Mouse (Mus musculus): ENCODE data around the gene Gm10972.

- no peak for TF ChIP-seq CTCF (IDR thresholded peaks at IDR 0.05; ENCODE audit: control insufficient read depth, insufficient read depth, insufficient replicate concordance, low read depth, low read length)
- no peak for TF ChIP-seq POLR2A (IDR thresholded peaks at IDR 0.05; ENCODE audit: control insufficient read depth, low read depth, low read length)
Measured at GRCm38 (mm10) chr3:94624281-94624680, 18.6 kb upstream of the Gm10972 start.
